Mouse (Mus musculus) embryonic facial prominence, embryonic 11.5 days (tissue): ENCODE results near the gene Col7a1. TPM values are rescaled to one million over a fixed set of nuclear protein-coding genes. Genes with fewer than 3 reads are reported as not detected.

Experiments
- ATAC-seq: fragments of 200-750 bp; cut with Nextera tagmentation; replicated peaks from 2 replicates; pipeline ENCODE4 v1.8.0; 2017; ENCODE audit warnings: low read depth; ENCODE audit not compliant: insufficient number of reproducible peaks, low FRiP score, low TSS enrichment
- DNase-seq: peaks from one replicate; pipeline ENCODE4 v3.0.0-alpha.2; 2015; ENCODE audit warnings: low spot score
- H3K27ac ChIP-seq: fragments of 300-500 bp; sonication (generic); replicated peaks from 2 replicates; pipeline ENCODE4 v1.5.1; 2014; ENCODE audit warnings: mild to moderate bottlenecking, low read depth, low read length, control low read depth
- H3K27me3 ChIP-seq: fragments of 300-500 bp; sonication (generic); 2 replicates; pipeline ENCODE4 v1.6.1; 2014; ENCODE audit warnings: mild to moderate bottlenecking, low read length, moderate library complexity, mixed read lengths; ENCODE audit not compliant: control insufficient read depth, insufficient read depth
- H3K36me3 ChIP-seq: fragments of 300-500 bp; sonication (generic); replicated peaks from 2 replicates; pipeline ENCODE4 v1.6.1; 2014; ENCODE audit warnings: low read depth, mild to moderate bottlenecking, low read length, moderate library complexity, mixed read lengths; ENCODE audit not compliant: control insufficient read depth, insufficient read depth
- H3K4me1 ChIP-seq: fragments of 300-500 bp; sonication (generic); 2 replicates; pipeline ENCODE4 v1.6.1; 2014; ENCODE audit warnings: low read length, mixed read lengths; ENCODE audit not compliant: control insufficient read depth, insufficient read depth
- H3K4me2 ChIP-seq: fragments of 300-500 bp; sonication (generic); 2 replicates; pipeline ENCODE4 v1.6.1; 2014; ENCODE audit warnings: low read depth, mild to moderate bottlenecking, control low read depth, low read length, moderate library complexity
- H3K4me3 ChIP-seq: fragments of 300-500 bp; sonication (generic); 2 replicates; pipeline ENCODE4 v1.5.1; 2014; ENCODE audit warnings: low read depth, low read length, control low read depth
- H3K9ac ChIP-seq: fragments of 300-500 bp; sonication (generic); replicated peaks from 2 replicates; pipeline ENCODE4 v1.6.1; 2014; ENCODE audit warnings: mild to moderate bottlenecking, control low read depth, low read length
- H3K9me3 ChIP-seq: fragments of 300-500 bp; sonication (generic); replicated peaks from 2 replicates; pipeline ENCODE4 v1.6.1; 2016; ENCODE audit warnings: mild to moderate bottlenecking, low read length, inconsistent platforms, mixed read lengths; ENCODE audit not compliant: control insufficient read depth
- WGBS: fragments of 180-500 bp; shearing (Covaris S2); extraction: QIAGEN DNeasy Blood & Tissue Kit; methylation state at CpG from one replicate; pipeline ENCODE4 v1.1.7; 2014; 5-methylcytosine and 5-hydroxymethylcytosine counted together
- polyA plus RNA-seq: library from polyadenylated mRNA; unstranded; fragments of >200 nt; fragmentation: Nextera tagmentation; extraction: Ambion mirVana; gene quantifications from 2 replicates; pipeline ENCODE4 v1.2.1, GENCODE M21; 2014

The Col7a1 gene
- polyA plus RNA-seq, 1 experiment from 2014 or later: 1.1 TPM

- DNase-seq (no peak), ATAC-seq (no peak)
- 42% methylated on average over 17 of the region's 17 CpGs for WGBS
- H3K9me3 ChIP-seq: no peaks in the 10 kb centered on the region
- H3K9ac ChIP-seq: no peak overlapping the region
- H3K4me3 ChIP-seq: no peak overlapping the region
- H3K36me3 ChIP-seq: no peaks in the 10 kb centered on the region
- H3K27ac ChIP-seq: no peak overlapping the region
- no peaks in the 10 kb centered on the region for H3K27me3 ChIP-seq
- no peak overlapping the region for H3K4me2 ChIP-seq
- H3K4me1 ChIP-seq: no peaks in the 10 kb centered on the region
Measured at GRCm38 (mm10) chr9:109009636-109010315, 56.4 kb downstream of the Col7a1 start.

GRCm38 (mm10) chr9:109010316-109010690 is 56.9 kb downstream of the Col7a1 start:
- H3K4me3 ChIP-seq: no peak overlapping the region
- no peak overlapping the region for H3K27ac ChIP-seq
- no peak overlapping the region for H3K4me2 ChIP-seq
- no peaks in the 10 kb centered on the region for H3K4me1 ChIP-seq
- no peak overlapping the region for H3K9ac ChIP-seq
- DNase-seq: no peak
- WGBS: 83% methylated on average over 14 of the region's 14 CpGs
- no peak for ATAC-seq
- H3K36me3 ChIP-seq: no peaks in the 10 kb centered on the region
- H3K9me3 ChIP-seq: no peaks in the 10 kb centered on the region
- no peaks in the 10 kb centered on the region for H3K27me3 ChIP-seq

- no peaks in the 10 kb centered on the region for H3K27me3 ChIP-seq
- no peak overlapping the region for H3K27ac ChIP-seq
- H3K4me2 ChIP-seq: no peak overlapping the region
- no peaks in the 10 kb centered on the region for H3K9me3 ChIP-seq
- H3K4me3 ChIP-seq: no peak overlapping the region
- H3K36me3 ChIP-seq: no peaks in the 10 kb centered on the region
- ATAC-seq (no peak), DNase-seq (no peak)
- no peaks in the 10 kb centered on the region for H3K4me1 ChIP-seq
- 78% methylated on average over 8 of the region's 8 CpGs for WGBS
- H3K9ac ChIP-seq: no peak overlapping the region
Measured at GRCm38 (mm10) chr9:109015397-109015796, 62.0 kb downstream of the Col7a1 start.

DNA sequence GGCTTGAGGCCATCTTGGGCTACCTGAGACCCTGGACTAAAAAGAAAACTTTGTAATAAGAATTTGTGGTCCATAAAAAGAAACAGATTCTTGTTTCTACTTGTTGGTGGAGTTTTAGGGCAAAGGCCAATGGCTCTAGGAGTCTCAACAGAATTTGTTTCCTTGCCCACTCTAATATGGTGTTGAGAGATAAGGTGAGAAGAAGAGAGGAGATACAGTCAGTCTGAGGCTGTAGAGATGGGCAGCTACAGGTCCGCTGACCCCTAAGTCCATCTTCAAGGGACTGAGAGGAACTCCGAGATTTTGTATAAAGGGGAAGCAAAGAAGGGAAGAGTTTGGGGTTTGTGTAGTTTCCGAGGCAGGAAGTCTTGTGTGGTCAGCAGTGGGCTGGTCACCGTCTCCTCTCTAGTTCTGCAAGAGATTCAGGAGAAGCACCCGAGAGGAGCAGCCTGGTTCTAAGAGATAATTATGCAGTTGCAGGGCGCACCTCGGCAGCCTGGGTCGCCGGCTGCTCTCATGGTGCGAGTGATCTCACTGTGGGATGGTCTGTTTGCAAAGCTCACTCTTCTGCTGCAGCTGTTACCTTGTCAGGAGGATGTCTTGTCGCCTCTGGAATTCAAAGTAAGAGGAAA is 63.7 kb downstream of the Col7a1 start:
- Histone ChIP-seq H3K27me3 (no peaks in the 10 kb centered on the region), H3K9ac (no peak overlapping the region), H3K4me2 (no peak overlapping the region), H3K27ac (no peak overlapping the region), H3K4me3 (no peak overlapping the region), H3K9me3 (no peaks in the 10 kb centered on the region), H3K4me1 (no peaks in the 10 kb centered on the region), H3K36me3 (no peaks in the 10 kb centered on the region)
- no peak for DNase-seq
- no peak for ATAC-seq
- WGBS: 69% methylated on average over 11 of the region's 11 CpGs

DNA sequence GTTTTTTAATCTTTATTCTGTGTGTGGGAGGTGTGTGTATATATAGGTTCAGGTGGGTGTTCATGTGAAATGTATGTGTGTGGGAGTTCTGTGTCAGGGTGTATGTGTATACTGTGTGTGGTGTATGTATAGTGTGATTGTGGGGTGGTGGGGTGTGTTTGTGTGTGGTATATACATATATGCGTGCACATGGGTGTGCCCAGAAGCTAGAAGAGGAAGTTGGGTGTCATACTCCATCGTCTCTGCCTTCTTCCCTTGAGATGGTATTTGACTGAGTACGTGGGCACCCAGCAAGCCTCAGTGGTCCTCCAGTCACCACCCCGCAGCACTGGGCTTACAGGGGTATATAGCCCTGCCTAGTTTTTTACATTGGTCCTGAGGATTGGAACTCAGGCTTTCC is 68.0 kb downstream of the Col7a1 start:
- Histone ChIP-seq H3K9ac (no peak overlapping the region), H3K27ac (no peak overlapping the region), H3K36me3 (no peaks in the 10 kb centered on the region), H3K9me3 (no peaks in the 10 kb centered on the region), H3K4me1 (no peaks in the 10 kb centered on the region), H3K4me2 (no peak overlapping the region), H3K4me3 (no peak overlapping the region), H3K27me3 (no peaks in the 10 kb centered on the region)
- ATAC-seq: no peak
- DNase-seq: no peak
- 88% methylated on average over 4 of the region's 4 CpGs for WGBS

GRCm38 (mm10) chr9:109022866-109023685 is 69.7 kb downstream of the Col7a1 start:
- no peaks in the 10 kb centered on the region for H3K36me3 ChIP-seq
- no peak overlapping the region for H3K9ac ChIP-seq
- no peak overlapping the region for H3K4me3 ChIP-seq
- 87% methylated on average over 17 of the region's 17 CpGs for WGBS
- no peak overlapping the region for H3K4me2 ChIP-seq
- no peak for ATAC-seq
- DNase-seq: no peak
- H3K27me3 ChIP-seq: no peaks in the 10 kb centered on the region
- no peaks in the 10 kb centered on the region for H3K4me1 ChIP-seq
- no peaks in the 10 kb centered on the region for H3K9me3 ChIP-seq
- no peak overlapping the region for H3K27ac ChIP-seq

GRCm38 (mm10) chr9:109027521-109027920 is 74.1 kb downstream of the Col7a1 start:
- WGBS: 85% methylated on average over 8 of the region's 8 CpGs
- H3K27ac ChIP-seq: no peak overlapping the region
- no peak overlapping the region for H3K4me2 ChIP-seq
- H3K4me1 ChIP-seq: no peaks in the 10 kb centered on the region
- ATAC-seq (no peak), DNase-seq (no peak)
- no peaks in the 10 kb centered on the region for H3K27me3 ChIP-seq
- no peaks in the 10 kb centered on the region for H3K36me3 ChIP-seq
- H3K9ac ChIP-seq: no peak overlapping the region
- no peak overlapping the region for H3K4me3 ChIP-seq
- no peaks in the 10 kb centered on the region for H3K9me3 ChIP-seq

GRCm38 (mm10) chr9:109028421-109028820 is 75.0 kb downstream of the Col7a1 start:
- WGBS: 88% methylated on average over 3 of the region's 3 CpGs
- no peak for ATAC-seq
- no peaks in the 10 kb centered on the region for H3K36me3 ChIP-seq
- no peak overlapping the region for H3K4me2 ChIP-seq
- no peak overlapping the region for H3K27ac ChIP-seq
- H3K9ac ChIP-seq: no peak overlapping the region
- no peak for DNase-seq
- H3K4me3 ChIP-seq: no peak overlapping the region
- no peaks in the 10 kb centered on the region for H3K27me3 ChIP-seq
- no peaks in the 10 kb centered on the region for H3K9me3 ChIP-seq
- no peaks in the 10 kb centered on the region for H3K4me1 ChIP-seq
